Mouse (Mus musculus): Measurements from ENCODE around the gene Smim7.
A peak's percentile ranks its signal among the peaks of the same experiment; 100 is the strongest.

Gene Smim7

GRCm38 (mm10) chr8:72547122-72547801 is 23.6 kb downstream of the Smim7 start:
- peak; percentile 30 for DNase-seq (ENCODE audit: low spot score)

GRCm38 (mm10) chr8:72539234-72539633 is 31.7 kb downstream of the Smim7 start:
- DNase-seq (ENCODE audit: low spot score), result peak; percentile 24

- no peak for DNase-seq (ENCODE audit: low spot score)
Observed at GRCm38 (mm10) chr8:72534888-72535287, 36.0 kb downstream of the Smim7 start.

GRCm38 (mm10) chr8:72532103-72532502 is 38.8 kb downstream of the Smim7 start:
- no peak for DNase-seq (ENCODE audit: low spot score)

GRCm38 (mm10) chr8:72521888-72522287 is 49.0 kb downstream of the Smim7 start:
- no peak for DNase-seq (ENCODE audit: low spot score)

- DNase-seq (ENCODE audit: low spot score), result no peak
Observed at GRCm38 (mm10) chr8:72517421-72517988, 53.4 kb downstream of the Smim7 start.
